Comparison of ENCODE assay signal across 16 mouse cellular contexts in the genomic region with DNA sequence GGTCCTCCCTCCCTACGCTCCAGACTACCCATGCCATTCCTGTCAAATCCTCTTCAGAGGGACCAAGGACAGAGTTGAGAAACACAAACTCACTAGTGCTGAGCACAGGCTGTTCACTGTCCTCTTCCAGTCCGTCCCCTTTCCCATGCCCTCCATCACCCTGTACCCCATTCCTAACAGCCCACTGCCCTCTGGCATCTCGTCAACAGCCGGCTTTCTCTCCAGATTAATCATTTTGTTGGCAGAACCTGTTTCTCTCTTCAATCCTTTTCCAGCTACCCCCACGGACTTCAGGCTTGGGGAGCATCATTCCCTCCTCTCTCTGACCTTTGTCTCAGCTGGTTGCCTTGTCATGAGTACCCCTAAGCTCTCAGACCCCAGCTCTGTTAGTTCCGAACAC.
"Had no signal": no experiment of that assay in that cellular context is flagged by ENCODE, and none has a peak within 500 bp of the region (broad histone marks: within the 10 kb centered on the region; RNA-seq: fewer than 3 reads in every experiment).

No protein-coding gene starts in this region.

- DNase-seq: cerebellum, adult 8-10 months; cerebellum, adult 9-10 months; cerebellum, adult 9-11 months; cerebellum, postnatal 14 days; cerebellum, postnatal 25 days; cerebellum, postnatal 36 days; embryo, embryonic 11 days; forebrain, postnatal 0 days; gastrocnemius, adult 2 months; gastrocnemius, postnatal 10 days; gastrocnemius, postnatal 14 days; gastrocnemius, postnatal 25 days; gastrocnemius, postnatal 36 days; heart, adult 11 months; heart, adult 18-20 months; heart, adult 2 months had no signal
